Mouse (Mus musculus): ENCODE measurements around the gene Pgs1.

GRCm38 (mm10) chr11:117946996-117947419 lies 39.1 kb upstream of the Pgs1 start:
- TF ChIP-seq CTCF (conservative IDR thresholded peaks at IDR 0.05; ENCODE audit: low read length) (no peak), POU5F1 (IDR thresholded peaks at IDR 0.05; ENCODE audit: borderline replicate concordance, low read length) (no peak)

Measured in E14TG2a.4 (cell line).